Mouse (Mus musculus) embryonic fibroblast, embryonic 13.5 days (primary cell): ENCODE results near the gene Nkx3-2.

Experiments used
- CTCF ChIP-seq: IDR thresholded peaks from 2 replicates; pipeline ENCODE4 v1.5.1; 2011; ENCODE audit warnings: mild to moderate bottlenecking, control low read depth, low read length, moderate library complexity, borderline replicate concordance; ENCODE audit not compliant: insufficient read depth
- POLR2A ChIP-seq: IDR thresholded peaks from 2 replicates; pipeline ENCODE4 v1.6.1; 2011; ENCODE audit warnings: low read depth, mild to moderate bottlenecking, control low read depth, low read length, moderate library complexity

DNA sequence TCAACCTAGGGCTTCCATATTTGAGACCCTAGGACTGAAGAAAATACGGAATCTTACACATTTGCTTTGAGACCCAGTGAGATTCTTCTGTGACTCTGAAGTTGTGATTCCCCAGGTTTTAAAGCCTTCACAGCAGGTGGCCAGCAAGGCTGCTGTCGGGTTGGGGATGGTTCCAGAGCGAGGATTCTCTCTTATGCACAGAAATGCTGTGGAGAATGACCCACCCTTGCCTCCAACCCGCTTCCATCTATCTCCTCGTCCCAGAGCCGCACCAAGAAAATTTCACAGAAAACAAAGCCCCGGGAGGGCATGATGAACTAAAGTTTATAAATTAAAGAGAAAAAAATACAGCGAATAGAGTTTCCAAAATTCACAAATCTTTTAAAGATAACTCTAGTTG is 4.2 kb downstream of the Nkx3-2 start:
- TF ChIP-seq CTCF (no peak), POLR2A (no peak)
